Mouse (Mus musculus) kidney, postnatal 0 days (tissue): ENCODE data around the gene Epp13. TPM values are rescaled to one million over a fixed set of nuclear protein-coding genes. Genes with fewer than 3 reads are reported as not detected.

Experiments used
- ATAC-seq: fragments of 200-750 bp; cut with Nextera tagmentation; replicated peaks from 2 replicates; pipeline ENCODE4 v1.8.0; 2017; ENCODE audit warnings: low read depth, moderate number of reproducible peaks, moderate TSS enrichment, moderate library complexity; ENCODE audit not compliant: low FRiP score
- DNase-seq: peaks from one replicate; pipeline ENCODE4 v3.0.0-alpha.2; 2016; ENCODE audit warnings: low spot score
- H3K27ac ChIP-seq: fragments of 300-500 bp; sonication (generic); 2 replicates; pipeline ENCODE4 v1.5.1; 2014; ENCODE audit warnings: mild to moderate bottlenecking
- H3K27me3 ChIP-seq: fragments of 300-500 bp; sonication (generic); 2 replicates; pipeline ENCODE4 v1.6.1; 2014; ENCODE audit warnings: low read length, mixed read lengths; ENCODE audit not compliant: insufficient read depth
- H3K36me3 ChIP-seq: fragments of 300-500 bp; sonication (generic); 2 replicates; pipeline ENCODE4 v1.6.1; 2014; ENCODE audit warnings: low read length, mixed read lengths; ENCODE audit not compliant: insufficient read depth
- H3K4me1 ChIP-seq: fragments of 300-500 bp; sonication (generic); replicated peaks from 2 replicates; pipeline ENCODE4 v1.6.1; 2014; ENCODE audit warnings: antibody characterized with exemption, low read length, mixed read lengths; ENCODE audit not compliant: insufficient read depth
- H3K4me2 ChIP-seq: fragments of 300-500 bp; sonication (generic); 2 replicates; pipeline ENCODE4 v1.6.1; 2014; ENCODE audit warnings: mild to moderate bottlenecking, low read length, moderate library complexity, mixed read lengths
- H3K4me3 ChIP-seq: fragments of 300-500 bp; sonication (generic); replicated peaks from 2 replicates; pipeline ENCODE4 v1.5.1; 2014; ENCODE audit warnings: low read depth, low read length
- H3K9ac ChIP-seq: fragments of 300-500 bp; sonication (generic); 2 replicates; pipeline ENCODE4 v1.6.1; 2014; ENCODE audit warnings: low read depth, low read length
- H3K9me3 ChIP-seq: fragments of 300-500 bp; sonication (generic); replicated peaks from 2 replicates; pipeline ENCODE4 v1.6.1; 2016; ENCODE audit warnings: low read length, inconsistent platforms, mixed read lengths
- CTCF ChIP-seq: IDR thresholded peaks from 2 replicates; pipeline ENCODE4 v1.5.1; 2016; ENCODE audit warnings: antibody characterized with exemption, low read depth, mild to moderate bottlenecking, moderate library complexity
- WGBS: fragments of 180-500 bp; shearing (Covaris S2); extraction: QIAGEN DNeasy Blood & Tissue Kit; methylation state at CpG from one replicate; pipeline ENCODE4 v1.1.7; 2014; 5-methylcytosine and 5-hydroxymethylcytosine counted together
- polyA plus RNA-seq: library from polyadenylated mRNA; unstranded; fragments of >200 nt; fragmentation: Nextera tagmentation; extraction: Ambion mirVana; gene quantifications from 2 replicates; pipeline ENCODE4 v1.2.1, GENCODE M21; 2015

The Epp13 gene
- polyA plus RNA-seq, 1 experiment from 2014 or later, result not detected

- H3K4me2 ChIP-seq, result peak overlapping the region; percentile 69
- H3K9me3 ChIP-seq, result no peaks in the 10 kb centered on the region
- H3K36me3 ChIP-seq, result no peaks in the 10 kb centered on the region
- no peaks in the 10 kb centered on the region for H3K4me1 ChIP-seq
- 14% methylated on average over 23 of the region's 23 CpGs for WGBS
- peak overlapping the region; percentile 76 for H3K9ac ChIP-seq
- ATAC-seq, result peak; percentile 66
- no peaks in the 10 kb centered on the region for H3K27me3 ChIP-seq
- peak overlapping the region; percentile 51 for H3K4me3 ChIP-seq
- peak; percentile 8 for DNase-seq
- H3K27ac ChIP-seq, result peak overlapping the region; percentile 68
- no peak for TF ChIP-seq CTCF
These were observed 78.1 kb downstream of the Epp13 start for GRCm38 (mm10) chr7:6330458-6331232.

GRCm38 (mm10) chr7:6331233-6331956, 78.9 kb downstream of the Epp13 start, which contains the start of gene Zfp583:
TSS of gene Zfp583 (minus strand) at chr7:6331285.
- H3K9ac ChIP-seq, result peak within 1 kb of the TSS; percentile 76
- no peak for TF ChIP-seq CTCF
- H3K9me3 ChIP-seq, result no peaks in the 10 kb centered on the region
- no peaks in the 10 kb centered on the region for H3K4me1 ChIP-seq
- peak within 1 kb of the TSS; percentile 68 for H3K27ac ChIP-seq
- 6% methylated on average over 31 of the region's 31 CpGs for WGBS
- peak within 1 kb of the TSS; percentile 69 for H3K4me2 ChIP-seq
- peak; percentile 94 for ATAC-seq
- peak; percentile 94 for DNase-seq
- H3K4me3 ChIP-seq, result peak within 1 kb of the TSS; percentile 51
- no peaks in the 10 kb centered on the region for H3K36me3 ChIP-seq
- H3K27me3 ChIP-seq, result no peaks in the 10 kb centered on the region

Other genes with a start within 250 kb of the Epp13 start
- gene Vmn1r65, start 241.7 kb upstream of the Epp13 start, polyA plus RNA-seq, result not detected in 2 replicates
- not detected in 2 replicates for gene Nlrp4c, start 207.5 kb upstream of the Epp13 start, polyA plus RNA-seq
- 60.1 and 72.0 TPM in 2 replicates for gene Zfp787, start 96.7 kb upstream of the Epp13 start, polyA plus RNA-seq
- gene Zfp444, start 80.5 kb upstream of the Epp13 start, polyA plus RNA-seq, result 66.2 and 66.3 TPM in 2 replicates
- gene Galp, start 55.6 kb upstream of the Epp13 start, polyA plus RNA-seq, result not detected in 2 replicates
- gene Zscan5b, start 30.4 kb upstream of the Epp13 start, polyA plus RNA-seq, result not detected in 2 replicates
- 4.8 and 4.9 TPM in 2 replicates for gene Zfp667, start 33.9 kb downstream of the Epp13 start, polyA plus RNA-seq
- 3.2 and 4.2 TPM in 2 replicates for gene Zfp583, start 78.6 kb downstream of the Epp13 start, polyA plus RNA-seq
- 0.39 and 0.64 TPM in 2 replicates for gene Gm3854, start 91.0 kb downstream of the Epp13 start, polyA plus RNA-seq
- gene Zfp78, start 110.6 kb downstream of the Epp13 start, polyA plus RNA-seq, result 1.4 and 2.0 TPM in 2 replicates
- gene Zfp28, start 130.6 kb downstream of the Epp13 start, polyA plus RNA-seq, result 6.2 and 7.4 TPM in 2 replicates
- gene Smim17, start 146.0 kb downstream of the Epp13 start, polyA plus RNA-seq, result not detected in 2 replicates
- gene Gm20715, start 157.6 kb downstream of the Epp13 start, polyA plus RNA-seq, result not detected in 2 replicates
- gene Olfr1344, start 186.0 kb downstream of the Epp13 start, polyA plus RNA-seq, result not detected in 2 replicates
- gene Olfr1336, start 203.5 kb downstream of the Epp13 start, polyA plus RNA-seq, result not detected in 2 replicates
- gene Olfr1346, start 214.4 kb downstream of the Epp13 start, polyA plus RNA-seq, result not detected in 2 replicates
- not detected in 2 replicates for gene Olfr5, start 234.2 kb downstream of the Epp13 start, polyA plus RNA-seq
- gene Olfr1347, start 247.0 kb downstream of the Epp13 start, polyA plus RNA-seq, result not detected in 2 replicates